Mouse (Mus musculus) gastrocnemius, postnatal 4 days (tissue): ENCODE data around the gene Phf1. TPM values are rescaled to one million over a fixed set of nuclear protein-coding genes. Genes with fewer than 3 reads are reported as not detected.
"Not testable (repeated sequence)": the region's sequence is repeated elsewhere in the genome, so short reads cannot be mapped to it uniquely, and the experiment has no call there.

Experiments
- DNase-seq, 2 experiments: peaks; one replicate each; pipeline ENCODE4 v3.0.0; 2021 to 2022; ENCODE audit warnings: low spot score in 2 of 2, mixed read lengths in 2 of 2
- long read RNA-seq, 2 experiments: library from polyadenylated mRNA; stranded (forward); transcript quantifications; one replicate each; pipeline ENCODE4 v2.0.0; 2021
- total RNA-seq, 2 experiments: library from RNA; stranded (reverse); gene quantifications; 2 replicates each; pipeline ENCODE4 v1.2.3; 2021

The Phf1 gene
- 10 to 100 TPM in 1 of 2 experiments, 1 to 10 TPM in 1; 9.6 to 10.9 TPM for total RNA-seq
- long read RNA-seq, experiment 1, partial matches to known transcripts = 0 of 3 reads
- long read RNA-seq, experiment 1, other reads (novel, unspliced or antisense) = 2 of 3 reads
- long read RNA-seq, experiment 2, partial matches to known transcripts = 3 of 13 reads
- long read RNA-seq, experiment 2, other reads (novel, unspliced or antisense) = 8 of 13 reads

DNA sequence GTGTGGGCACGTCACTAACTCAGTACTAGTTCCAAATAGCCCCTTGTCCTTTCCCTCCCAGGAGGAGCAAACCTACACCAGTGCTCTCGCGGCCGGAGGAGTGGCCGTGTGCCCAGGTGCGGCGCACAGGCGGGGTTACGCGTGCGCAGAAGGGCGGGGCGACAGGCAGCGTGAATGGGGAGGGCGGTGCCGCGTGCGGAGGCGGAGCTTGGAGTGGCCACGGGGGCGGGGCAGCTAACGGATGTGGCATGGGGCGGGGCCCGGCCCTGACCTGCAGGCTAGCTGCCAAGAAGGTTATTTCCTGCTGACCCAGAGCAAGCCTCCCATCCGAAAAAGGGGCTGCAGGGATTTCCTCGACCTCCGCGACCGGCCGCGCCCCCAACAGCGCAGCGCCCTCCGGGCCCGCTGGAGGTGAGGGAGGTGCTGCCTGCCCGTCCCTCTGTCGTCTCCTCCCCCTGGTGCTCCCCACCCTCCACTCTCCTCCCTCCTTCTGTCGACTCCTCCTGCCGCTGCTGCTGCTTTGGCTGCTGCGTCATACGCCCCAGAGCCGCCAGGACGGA, at the start of gene Phf1:
TSS of gene Phf1 (plus strand) at position 214 of the 560 bp plus-strand sequence.
- peak; percentile 93 to 96 for DNase-seq

DNA sequence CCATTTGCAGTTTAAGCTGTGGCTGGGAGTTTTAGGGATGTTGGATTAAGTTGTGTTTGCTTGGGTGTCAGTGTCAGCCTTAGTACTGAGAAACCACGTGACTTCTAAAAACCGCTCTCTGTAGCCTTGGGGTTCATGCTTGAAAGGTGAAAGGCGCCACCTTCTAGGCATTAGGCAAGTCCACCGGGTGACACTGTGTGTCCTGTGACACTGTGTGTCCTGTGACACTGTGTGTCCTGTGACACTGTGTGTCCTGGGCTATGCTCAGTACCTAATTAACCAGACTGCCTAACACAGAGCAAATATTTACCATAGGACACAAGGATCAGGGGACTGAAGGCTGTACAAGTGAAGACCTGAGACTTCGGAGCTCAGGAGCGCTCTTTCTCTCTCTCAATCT, 49.3 kb upstream of the Phf1 start:
- no peak for DNase-seq

DNA sequence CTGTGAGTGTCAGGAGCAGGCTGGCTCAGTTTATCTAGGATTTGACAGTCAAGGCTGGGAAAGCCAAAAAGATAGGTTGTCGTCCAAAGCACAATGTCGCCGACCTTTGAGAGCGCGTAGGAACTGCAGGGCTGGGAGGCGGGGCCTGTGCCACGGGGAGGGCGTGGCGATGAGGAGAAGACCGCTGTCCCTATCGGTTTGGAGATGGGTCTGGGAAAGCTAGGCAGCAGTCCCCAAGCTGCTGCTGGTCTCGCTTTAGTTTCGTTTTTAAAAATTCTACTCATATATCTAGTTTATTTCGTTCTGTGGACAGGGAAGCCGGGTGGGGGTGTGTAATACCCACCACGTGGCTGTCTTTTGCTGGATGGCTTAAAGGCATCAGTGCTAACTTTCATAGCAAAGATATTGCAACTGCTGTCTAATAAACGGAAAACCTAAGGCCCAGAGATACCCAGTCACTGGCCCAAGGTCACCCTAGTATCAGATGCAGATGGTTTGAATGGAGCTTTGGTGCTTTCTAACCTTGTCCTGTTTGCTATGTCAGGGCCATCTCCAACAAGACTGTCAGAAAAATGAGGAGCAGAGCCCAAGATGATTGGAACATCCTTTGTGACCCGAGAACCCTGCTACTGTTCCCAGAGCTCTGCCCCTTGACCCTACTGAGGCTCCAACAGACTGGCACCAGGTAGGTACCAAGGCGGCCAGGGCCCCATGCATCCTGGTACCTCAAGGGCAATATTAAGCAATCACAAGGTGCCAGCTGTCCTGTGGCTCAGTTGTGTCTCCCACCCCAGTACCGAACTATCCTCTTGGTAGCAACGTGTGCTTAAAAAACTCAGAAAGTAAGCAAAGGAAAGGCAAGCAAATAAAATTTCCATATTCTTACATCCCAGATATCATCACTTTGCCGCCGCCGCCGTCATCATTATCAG, 47.6 kb upstream of the Phf1 start:
- DNase-seq = peak; percentile 61 to 81

DNA sequence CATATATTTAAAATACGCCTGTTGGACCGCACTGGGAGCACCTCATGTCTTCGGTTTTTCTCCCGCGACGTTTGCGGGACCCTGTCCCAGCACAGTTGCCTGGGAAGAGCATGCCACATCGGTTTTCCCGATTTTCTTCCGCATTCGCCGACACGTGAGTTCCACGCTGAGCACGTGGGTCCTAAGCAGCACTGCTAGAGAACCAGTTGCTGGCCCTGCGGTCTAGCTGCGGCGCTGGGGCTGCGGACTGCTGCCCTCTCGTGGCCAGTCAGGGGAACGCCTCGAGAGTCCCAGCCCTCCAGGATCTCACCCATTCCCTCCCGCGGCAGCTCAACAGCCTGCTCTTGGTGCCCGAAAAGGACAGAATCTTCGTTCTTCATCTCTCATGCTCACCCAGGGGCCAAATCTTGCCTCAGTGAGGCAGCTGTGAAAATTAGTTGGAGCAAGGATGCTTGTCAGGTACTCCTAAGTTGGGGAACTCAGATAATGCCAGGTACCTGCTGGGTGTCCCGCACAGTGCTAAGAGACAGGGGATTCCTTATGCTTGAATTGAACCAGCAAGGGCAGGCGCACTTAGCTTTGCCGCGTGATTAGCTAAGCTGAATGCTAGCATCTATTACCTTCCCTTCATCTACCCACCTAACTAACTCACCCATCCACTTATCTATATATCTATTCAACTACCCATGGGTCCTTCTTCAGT, 46.7 kb upstream of the Phf1 start:
- DNase-seq = peak; percentile 74 to 82

DNA sequence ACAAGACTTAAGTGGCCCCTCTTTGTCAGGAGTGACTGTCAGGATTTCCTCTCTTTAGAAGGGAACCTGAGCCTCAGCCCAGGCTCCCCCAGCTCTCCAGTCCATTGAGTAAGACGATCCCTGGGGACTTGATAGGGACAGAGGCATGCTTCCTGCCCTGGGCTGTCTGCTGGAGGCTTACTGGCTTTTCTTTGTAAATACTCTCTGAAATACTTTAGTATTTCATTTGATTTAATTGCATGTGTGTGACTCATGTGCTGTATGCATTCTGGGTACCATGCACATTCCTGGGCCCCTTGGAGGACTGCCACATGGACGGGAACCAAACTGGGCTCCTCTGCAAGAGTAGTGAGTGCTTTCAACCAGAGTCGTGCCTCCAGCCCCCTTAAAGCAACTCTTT, 44.9 kb upstream of the Phf1 start:
- no peak for DNase-seq

DNA sequence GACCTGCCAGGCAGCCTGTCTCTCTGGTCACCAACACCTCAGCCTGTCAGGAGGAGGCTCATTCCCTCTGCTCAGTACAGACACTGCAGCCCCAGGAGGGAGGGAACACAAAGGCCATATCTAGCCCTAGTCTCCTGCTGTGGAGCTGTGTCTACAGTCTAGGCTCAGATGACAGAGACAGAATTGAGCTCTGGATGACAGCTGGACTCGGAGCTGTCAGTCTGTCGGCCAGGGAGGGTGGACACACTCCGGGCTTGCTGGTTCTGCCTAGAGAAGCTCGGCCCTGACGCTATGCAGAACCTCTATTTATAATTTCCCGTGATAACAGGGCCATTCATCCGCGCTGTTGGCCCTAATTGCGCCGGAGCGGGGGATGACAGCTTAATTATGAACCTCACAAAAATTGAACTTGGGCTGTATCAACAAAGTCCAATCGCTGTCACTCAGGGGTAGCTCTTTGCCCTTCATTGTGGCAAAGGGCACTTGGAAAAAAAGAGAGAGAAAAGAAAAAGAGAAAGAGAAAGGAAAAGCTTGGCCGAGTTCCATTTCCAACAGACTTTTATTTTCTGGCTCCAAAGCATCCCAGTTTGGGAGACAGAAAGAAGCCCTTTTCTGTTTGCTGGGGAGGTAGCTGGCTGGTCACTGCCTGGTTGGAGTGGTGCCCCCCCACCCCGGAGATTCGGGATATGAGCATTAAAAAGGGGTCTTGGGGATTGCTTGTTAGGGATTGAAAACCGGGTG, 40.0 kb upstream of the Phf1 start:
- DNase-seq = no peak

DNA sequence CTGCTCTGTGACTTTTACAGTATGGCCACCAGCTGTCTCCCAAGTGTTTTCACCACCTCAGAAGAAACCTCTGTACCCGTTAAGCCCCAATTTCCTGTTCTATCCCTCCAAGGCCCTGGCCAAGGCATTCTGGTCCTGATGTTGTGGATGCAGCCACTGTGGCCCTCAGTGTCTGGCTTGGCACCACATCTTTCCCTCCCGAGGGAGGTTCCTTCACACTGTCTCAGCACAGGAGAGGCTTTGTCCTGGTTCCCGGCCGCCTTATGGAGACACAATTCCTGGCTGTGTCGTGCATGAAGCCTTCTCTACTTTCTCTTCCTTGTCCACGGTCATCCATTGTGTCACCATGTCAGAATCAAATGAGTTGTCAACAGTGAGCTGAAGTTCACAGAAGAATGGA, 39.4 kb upstream of the Phf1 start:
- DNase-seq = no peak

DNA sequence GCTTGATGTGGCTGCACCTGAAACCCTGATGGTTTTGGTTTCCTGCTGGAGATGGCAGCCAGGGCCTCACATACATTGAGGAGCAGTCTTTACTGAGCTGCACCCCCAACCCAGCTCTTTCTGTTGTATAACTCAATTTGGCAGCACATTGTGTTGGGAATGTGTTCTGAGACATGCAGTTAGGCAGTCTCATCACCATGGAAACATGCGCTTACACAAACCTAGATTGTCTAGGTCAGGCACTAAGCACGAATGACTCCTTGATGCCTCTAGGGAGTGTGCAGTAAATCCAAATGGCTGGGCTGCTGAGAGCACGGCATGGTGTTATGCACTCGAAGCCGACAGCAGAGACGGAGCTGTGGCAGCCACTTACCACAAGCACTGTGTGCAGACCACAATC, 38.5 kb upstream of the Phf1 start:
- no peak for DNase-seq

DNA sequence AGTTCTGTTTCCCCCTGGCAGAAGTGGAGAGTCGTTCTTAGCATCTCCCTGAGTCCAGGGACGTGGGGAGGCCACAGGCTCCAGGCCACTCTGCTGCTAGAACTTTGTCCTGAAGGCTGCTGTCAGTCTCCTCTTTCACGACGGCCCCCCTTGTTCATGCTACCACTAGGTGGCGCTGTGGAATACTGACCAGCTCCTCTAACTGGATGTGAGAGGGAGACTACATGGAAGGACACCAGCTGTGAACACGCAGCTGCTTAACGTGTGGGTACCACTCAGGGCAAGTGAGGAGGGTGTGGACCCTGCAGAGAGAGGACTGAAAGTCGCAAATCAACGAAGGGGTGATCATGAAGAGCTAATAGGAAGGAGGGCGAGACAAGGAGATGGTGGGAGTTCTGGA, 37.3 kb upstream of the Phf1 start:
- peak; percentile 61 to 73 for DNase-seq

DNA sequence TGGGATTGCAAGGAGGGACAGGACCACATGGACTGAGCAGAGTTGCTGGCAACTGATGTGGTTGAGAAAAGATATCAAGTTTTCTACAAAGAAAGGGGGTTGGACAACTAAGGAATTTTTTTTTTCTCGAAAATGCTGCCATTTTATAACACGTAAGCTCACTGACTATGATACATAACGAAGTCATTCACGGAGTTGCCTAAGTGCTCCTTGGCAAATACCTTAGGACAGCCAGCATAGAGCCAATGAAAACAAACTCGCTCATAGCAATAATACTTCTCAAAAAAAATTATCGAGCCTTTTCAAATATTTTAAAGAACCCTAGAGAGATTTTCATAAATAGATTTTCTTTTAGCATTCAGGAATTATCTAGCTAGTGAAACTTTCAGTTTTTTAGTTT, 31.9 kb upstream of the Phf1 start:
- no peak for DNase-seq

DNA sequence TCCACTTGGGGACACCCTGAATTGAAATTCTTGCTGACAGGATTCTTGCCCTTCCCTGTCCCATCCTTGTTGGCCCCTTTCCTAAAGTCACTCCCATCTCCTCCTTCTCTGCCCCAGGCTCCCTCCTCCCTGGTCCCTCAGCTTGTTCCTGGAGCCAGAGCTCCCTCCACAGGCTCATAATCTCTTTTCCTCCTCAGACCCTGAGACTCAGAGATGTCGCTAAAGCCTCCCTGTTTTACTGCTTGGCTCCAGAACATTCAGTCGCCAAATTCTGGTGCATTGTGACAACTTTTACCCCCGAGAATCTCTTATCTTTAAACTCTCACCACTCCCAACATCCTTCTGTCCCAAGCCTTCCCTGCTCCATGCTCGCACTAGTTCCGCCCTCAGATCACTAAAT, 28.5 kb upstream of the Phf1 start:
- no peak for DNase-seq

DNA sequence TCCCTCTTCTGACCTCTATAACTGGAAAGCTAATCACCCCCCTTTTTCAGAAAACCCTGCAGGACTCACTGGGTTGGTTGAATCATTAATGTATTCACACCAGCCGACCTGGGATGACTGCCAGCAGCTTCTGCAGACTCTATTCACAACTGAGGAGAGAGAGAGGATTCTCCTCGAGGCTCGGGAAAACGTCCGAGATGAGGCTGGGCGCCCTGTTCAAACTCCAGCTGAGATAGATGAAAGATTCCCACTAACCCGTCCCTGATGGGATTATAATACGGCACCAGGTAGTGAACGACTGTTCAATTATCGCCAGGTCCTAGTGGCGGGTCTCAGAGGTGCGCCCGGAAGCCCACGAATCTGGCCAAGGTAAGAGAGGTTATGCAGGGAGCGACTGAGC, 25.3 kb upstream of the Phf1 start:
- DNase-seq = not testable (repeated sequence)

DNA sequence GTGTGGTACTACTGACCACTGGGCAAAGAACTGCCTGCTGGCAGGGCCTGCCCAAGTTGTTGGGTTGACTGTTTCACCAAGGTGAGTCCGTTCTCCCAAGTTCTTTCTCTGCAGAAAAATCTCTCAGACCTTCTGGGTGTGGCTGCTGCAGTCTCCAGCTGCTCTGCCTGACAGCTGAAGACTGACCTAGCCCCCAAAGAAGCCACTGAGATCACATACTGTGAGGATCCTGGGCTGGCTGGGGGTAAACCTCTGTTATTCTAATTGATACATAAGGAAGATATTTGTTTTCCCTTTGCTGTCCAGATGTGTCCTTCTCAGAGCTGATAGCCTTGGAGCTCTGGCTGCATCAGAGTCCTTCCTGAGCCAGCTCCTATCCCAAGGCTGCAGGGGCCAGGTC, 17.6 kb upstream of the Phf1 start:
- DNase-seq = no peak

DNA sequence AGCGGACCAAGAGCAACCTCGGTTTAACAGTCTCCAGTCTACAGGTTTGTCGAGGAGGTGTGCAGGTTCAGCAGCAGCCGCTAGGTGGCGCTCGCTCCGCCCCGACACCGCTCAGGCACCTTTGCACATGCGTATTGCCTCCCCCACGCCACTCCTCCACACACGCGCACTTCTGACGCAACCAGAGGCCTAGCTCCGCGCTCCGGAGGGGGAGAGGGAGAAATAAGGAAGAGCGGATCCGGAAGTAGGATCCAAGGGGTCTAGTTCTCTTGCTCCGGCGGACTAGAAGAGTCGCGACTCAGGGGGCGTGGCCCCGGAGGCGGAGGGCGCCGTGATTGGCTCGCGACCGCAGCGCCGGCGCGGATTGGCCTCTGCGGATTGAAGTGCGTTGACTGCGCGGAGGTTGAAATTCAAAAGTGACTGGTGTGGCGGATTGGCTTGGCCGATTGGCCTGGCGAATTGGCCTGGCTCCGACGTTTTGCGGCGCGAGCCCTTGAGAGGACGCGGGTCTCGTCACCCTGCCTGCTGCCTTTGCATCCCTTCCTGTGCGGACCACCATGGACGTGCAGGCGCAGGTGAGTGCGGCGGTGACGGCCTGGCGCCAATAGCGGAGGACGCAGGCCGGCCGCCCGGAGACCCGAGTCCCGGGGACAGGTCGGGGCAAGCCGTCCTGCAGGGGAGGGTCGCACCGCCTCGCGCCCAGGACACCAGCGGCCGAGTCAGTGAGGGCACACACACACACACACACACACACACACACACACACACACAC, 16.0 kb upstream of the Phf1 start, which contains the start of gene Kifc5b:
TSS of gene Kifc5b (plus strand) at position 381 of the 772 bp plus-strand sequence.
- peak; percentile 97 to 100 for DNase-seq

DNA sequence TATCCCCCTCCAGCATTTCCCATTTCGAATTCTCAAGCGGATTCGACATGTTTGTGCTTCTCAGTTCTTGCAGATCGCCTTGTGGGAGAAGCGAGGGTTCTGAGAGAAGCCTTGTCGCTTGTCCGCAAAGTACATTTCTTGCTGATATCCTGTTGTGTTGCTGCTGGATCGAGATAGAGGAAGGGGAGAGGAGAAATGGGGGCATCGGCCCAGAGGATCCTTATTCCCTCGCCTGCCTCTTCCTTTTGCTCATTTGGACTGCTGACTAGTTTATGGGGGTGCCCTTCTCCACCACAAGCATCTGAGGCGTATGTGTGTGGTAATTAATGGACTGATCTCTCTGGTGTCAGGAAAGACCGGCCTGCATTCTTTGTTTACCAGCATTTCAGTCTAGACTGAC, 15.3 kb upstream of the Phf1 start:
- DNase-seq = not testable (repeated sequence)

DNA sequence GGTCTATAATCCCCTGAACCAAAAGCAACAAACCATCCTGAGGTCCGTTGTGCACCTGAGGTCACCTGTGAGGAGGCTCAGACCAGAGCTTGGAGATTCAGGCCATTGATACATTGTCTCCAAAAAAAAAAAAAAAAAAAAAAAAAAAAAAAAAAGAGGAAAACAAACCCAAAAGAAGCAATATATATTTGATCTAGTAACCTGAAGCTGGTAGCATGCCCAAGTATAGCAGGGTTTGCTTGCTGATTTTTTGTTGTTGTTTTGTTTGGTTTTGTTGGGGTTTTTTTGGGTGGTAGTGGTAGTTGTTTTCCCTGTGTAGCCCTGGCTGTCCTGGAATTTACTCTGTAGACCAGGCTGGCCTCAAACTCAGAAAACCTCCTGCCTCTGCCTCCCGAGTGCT, 14.5 kb upstream of the Phf1 start:
- DNase-seq = no peak

DNA sequence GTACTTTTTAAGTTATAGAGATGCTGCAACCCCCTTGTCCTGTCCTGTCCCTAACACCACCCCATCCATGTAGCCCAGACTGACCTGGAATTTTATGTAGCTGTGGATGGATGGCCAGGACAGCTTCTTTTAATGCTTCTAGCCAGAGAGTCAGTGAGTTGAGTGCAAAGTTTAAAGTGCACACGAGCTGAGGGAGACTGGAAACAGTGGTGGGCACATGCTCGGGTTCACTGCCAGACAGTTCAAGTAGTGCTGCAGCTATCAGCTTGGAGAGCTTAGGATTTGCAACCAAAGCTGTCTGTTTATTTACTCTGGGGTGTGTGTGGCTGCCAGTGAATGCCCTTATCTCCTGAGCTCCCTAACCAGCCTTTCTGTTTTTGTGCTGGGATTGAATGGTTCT, 13.3 kb upstream of the Phf1 start:
- DNase-seq = not testable (repeated sequence)

DNA sequence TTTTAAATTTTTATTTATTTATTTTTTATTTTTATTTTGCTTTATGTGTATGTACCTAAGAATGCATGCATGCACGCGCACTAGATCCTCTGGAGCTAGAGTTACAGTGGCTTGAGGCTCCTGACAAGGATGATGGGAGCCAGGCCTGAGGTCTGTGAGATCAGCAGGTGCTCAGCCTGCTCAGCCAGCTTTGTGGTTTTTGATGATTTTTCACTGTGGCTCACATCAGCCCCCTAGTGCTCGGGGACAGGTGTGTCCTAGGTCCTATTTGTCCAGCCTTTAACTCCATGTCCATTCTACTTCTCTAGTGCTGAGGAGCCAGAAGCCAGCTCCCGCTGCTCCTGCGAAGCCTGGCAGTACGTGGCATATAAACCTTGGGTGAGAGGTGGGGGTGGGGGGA, 10.5 kb upstream of the Phf1 start:
- DNase-seq = not testable (repeated sequence)

DNA sequence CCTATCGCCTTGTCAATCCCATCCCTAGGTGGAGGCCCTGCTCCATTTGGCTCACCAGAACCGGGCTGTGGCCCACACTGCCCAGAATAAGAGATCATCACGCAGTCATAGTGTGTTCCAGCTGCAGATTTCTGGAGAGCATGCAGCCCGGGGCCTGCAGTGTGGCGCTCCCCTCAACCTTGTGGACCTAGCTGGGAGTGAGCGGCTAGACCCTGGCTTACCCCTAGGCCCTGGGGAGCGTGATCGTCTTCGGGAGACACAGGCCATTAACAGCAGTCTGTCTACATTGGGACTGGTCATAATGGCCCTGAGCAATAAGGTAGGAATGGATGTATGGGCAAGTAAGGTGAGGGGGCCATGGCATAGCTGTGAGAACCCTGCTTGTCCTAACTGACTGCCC, 7.4 kb upstream of the Phf1 start:
- DNase-seq = not testable (repeated sequence)

DNA sequence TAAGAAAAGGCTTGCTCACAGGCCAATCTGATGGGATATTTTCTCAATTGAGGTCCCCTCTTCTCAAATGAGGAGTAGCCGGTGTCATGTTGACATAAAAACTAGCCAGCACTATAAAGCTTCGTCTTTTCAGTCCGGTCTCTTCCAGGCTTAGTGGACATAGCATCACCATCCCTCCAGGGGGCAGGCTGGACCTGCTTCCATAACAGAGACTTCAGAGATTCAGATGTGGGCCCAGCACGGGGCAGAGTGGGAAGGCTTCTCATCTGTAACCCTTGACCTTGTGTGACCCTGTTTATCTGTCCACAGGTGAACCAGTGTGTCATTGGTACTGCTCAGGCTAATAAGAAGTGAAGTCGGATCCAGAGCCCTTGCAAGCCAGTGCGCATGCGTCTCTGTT, 1.1 kb upstream of the Phf1 start:
- not testable (repeated sequence) for DNase-seq
